Mouse (Mus musculus): ENCODE measurements around the gene Mrpl3. TPM values are rescaled to one million over a fixed set of nuclear protein-coding genes. Genes with fewer than 3 reads are reported as not detected.

Mrpl3 gene
- total RNA-seq, 2 experiments from 2014 or later: 73.0 to 77.6 TPM

Other genes starting within 250 kb of the Mrpl3 start
- gene Nudt16, start 78.6 kb downstream of the Mrpl3 start, total RNA-seq (2021): 10 to 100 TPM; 17.0 to 17.4 TPM
- not detected for gene 1700080E11Rik, start 91.9 kb downstream of the Mrpl3 start, total RNA-seq (2021)